Mouse (Mus musculus) CH12.LX (cell line): Measurements from ENCODE around the gene Ret. TPM values are rescaled to one million over a fixed set of nuclear protein-coding genes. Genes with fewer than 3 reads are reported as not detected.

ENCODE experiments used
- DNase-seq: peaks from one replicate; pipeline ENCODE4 v3.0.0-alpha.2; 2013; ENCODE audit errors: extremely low read depth
- H3K27ac ChIP-seq: 2 replicates; pipeline ENCODE4 v1.5.1; 2012; ENCODE audit warnings: low read depth, mild to moderate bottlenecking, control low read depth, moderate library complexity; ENCODE audit not compliant: insufficient read depth
- H3K27me3 ChIP-seq: replicated peaks from 2 replicates; pipeline ENCODE3; 2012; ENCODE audit warnings: inconsistent platforms
- H3K36me3 ChIP-seq, 2 experiments: replicated peaks in 1 of 2; 2 replicates each; pipeline versions ENCODE3 to v1.6.1; 2012; ENCODE audit warnings: inconsistent platforms in 1 of 2, low read length in 1 of 2, mild to moderate bottlenecking in 1 of 2, mixed read lengths in 1 of 2, moderate library complexity in 1 of 2; ENCODE audit not compliant: control insufficient read depth in 1 of 2, insufficient read depth in 1 of 2
- H3K4me1 ChIP-seq, 2 experiments: 2 replicates each; pipeline ENCODE4 v1.6.1; 2012; ENCODE audit warnings: inconsistent platforms in 1 of 2, moderate library complexity in 1 of 2; ENCODE audit not compliant: insufficient read depth in 2 of 2, control insufficient read depth in 1 of 2
- H3K4me2 ChIP-seq: 2 replicates; pipeline ENCODE4 v1.6.1; 2012; ENCODE audit warnings: low read depth, mild to moderate bottlenecking, control low read depth; ENCODE audit not compliant: poor library complexity, insufficient read depth, severe bottlenecking
- H3K4me3 ChIP-seq, 3 experiments: fragments of 150-350 bp in 1 of 3; sonication (generic) in 1 of 3; replicated peaks in 1 of 3; 2 replicates each; pipeline versions ENCODE3 to v1.5.1; 2011 to 2012; ENCODE audit warnings: low read depth in 2 of 3, low read length in 2 of 3, mild to moderate bottlenecking in 2 of 3, moderate library complexity in 2 of 3, control low read depth in 1 of 3, improper control_type of control experiment in 1 of 3, inconsistent platforms in 1 of 3, mixed read lengths in 1 of 3; ENCODE audit not compliant: poor library complexity in 1 of 3
- H3K79me2 ChIP-seq: replicated peaks from 2 replicates; pipeline ENCODE4 v1.6.1; 2012; ENCODE audit warnings: mild to moderate bottlenecking, moderate library complexity; ENCODE audit not compliant: control insufficient read depth, poor library complexity, insufficient read depth, severe bottlenecking; ENCODE audit errors: extremely low read depth
- H3K9ac ChIP-seq: 2 replicates; pipeline ENCODE4 v1.6.1; 2012; ENCODE audit warnings: low read depth, mild to moderate bottlenecking, control low read depth, moderate library complexity; ENCODE audit not compliant: insufficient read depth
- H3K9me3 ChIP-seq: replicated peaks from 2 replicates; pipeline ENCODE3; 2012; ENCODE audit warnings: low read length, inconsistent platforms, mixed read lengths
- CTCF ChIP-seq, 2 experiments: IDR thresholded peaks in 1 of 2; conservative IDR thresholded peaks in 1 of 2; 2 replicates each; pipeline ENCODE4 v1.5.1; 2011 to 2012; ENCODE audit warnings: low read depth in 2 of 2, low read length in 2 of 2, improper control_type of control experiment in 1 of 2, inconsistent platforms in 1 of 2, mild to moderate bottlenecking in 1 of 2, moderate library complexity in 1 of 2
- ELF1 ChIP-seq: IDR thresholded peaks from 2 replicates; pipeline ENCODE4 v1.6.1; 2014; ENCODE audit warnings: low read depth, mild to moderate bottlenecking, inconsistent platforms, low read length, improper control_type of control experiment
- EP300 ChIP-seq: IDR thresholded peaks from 2 replicates; pipeline ENCODE4 v1.6.1; 2011; ENCODE audit warnings: low read length, improper control_type of control experiment
- KAT2A ChIP-seq: IDR thresholded peaks from 2 replicates; pipeline ENCODE4 v1.6.1; 2012; ENCODE audit warnings: low read length, improper control_type of control experiment, inconsistent platforms; ENCODE audit not compliant: insufficient replicate concordance
- NRF1 ChIP-seq: IDR thresholded peaks from 2 replicates; pipeline ENCODE4 v1.6.1; 2014; ENCODE audit warnings: low read depth, mild to moderate bottlenecking, inconsistent platforms, low read length, improper control_type of control experiment, moderate library complexity
- PAX5 ChIP-seq: IDR thresholded peaks from 2 replicates; pipeline ENCODE4 v1.6.1; 2012; ENCODE audit warnings: low read length, inconsistent platforms, mixed read lengths
- RAD21 ChIP-seq: IDR thresholded peaks from 2 replicates; pipeline ENCODE4 v1.6.1; 2011; ENCODE audit warnings: low read depth, mild to moderate bottlenecking, low read length, improper control_type of control experiment, moderate library complexity
- RCOR1 ChIP-seq: conservative IDR thresholded peaks from 2 replicates; pipeline ENCODE4 v1.6.1; 2012; ENCODE audit warnings: low read depth, mild to moderate bottlenecking, inconsistent platforms, low read length, improper control_type of control experiment
- TCF12 ChIP-seq: IDR thresholded peaks from 2 replicates; pipeline ENCODE4 v1.6.1; 2014; ENCODE audit warnings: low read depth, mild to moderate bottlenecking, inconsistent platforms, low read length, improper control_type of control experiment
- USF2 ChIP-seq: conservative IDR thresholded peaks from 2 replicates; pipeline ENCODE4 v1.6.1; 2011; ENCODE audit warnings: low read depth, low read length, improper control_type of control experiment
- ZC3H11A ChIP-seq: IDR thresholded peaks from 2 replicates; pipeline ENCODE4 v1.6.1; 2012; ENCODE audit warnings: low read depth, mild to moderate bottlenecking, inconsistent platforms, low read length, improper control_type of control experiment
- dilution Hi-C: fragments of 300-500 bp; cut with MboI; formaldehyde crosslinking; loops from 2 replicates; pipeline ENCODE4 v1.14.3; 2020; ENCODE audit warnings: low sequenced_read_pairs; ENCODE audit not compliant: extremely low pct_unique_long_range_greater_than_20kb, extremely low pct_ligation_motif_present
- in situ Hi-C: fragments of 300-500 bp; cut with MboI; formaldehyde crosslinking; loops from 3 replicates; pipeline ENCODE4 v1.14.3; 2019; ENCODE audit warnings: low sequenced_read_pairs, low pct_ligation_motif_present, low pct_unique_long_range_greater_than_20kb, mixed read lengths
- polyA plus RNA-seq: library from polyadenylated mRNA; unstranded; fragments of >175 nt; gene quantifications from 2 replicates; pipeline ENCODE4 v1.2.1, GENCODE M21; 2012; ENCODE audit warnings: low read depth; ENCODE audit not compliant: insufficient read length
- total RNA-seq, 2 experiments: library from RNA; depleted of rRNA; stranded (reverse); fragments of 300-350 nt in 1 of 2; fragments of >200 nt in 1 of 2; gene quantifications; 2 replicates each; pipeline ENCODE4 v1.2.3; 2012 to 2014

Ret gene
- total and polyA plus RNA-seq, 3 experiments = not detected

GRCm38 (mm10) chr6:118163086-118163485 lies 34.4 kb downstream of the Ret start:
- dilution Hi-C loops = no loop called here
- Histone ChIP-seq H3K9me3 (no peaks in the 10 kb centered on the region), H3K27me3 (peaks cover 80% of the 10 kb centered on the region), H3K79me2 (no peaks in the 10 kb centered on the region), H3K4me2 (no peak overlapping the region), H3K4me3 (no peak overlapping the region), H3K27ac (no peak overlapping the region), H3K9ac (no peak overlapping the region), H3K4me1 (0 out of 4 replicates have a peak, but pooled peaks cover 0 to 3% of the 10 kb centered on the region in 2 experiments), H3K36me3 (no peaks in the 10 kb centered on the region)
- TF ChIP-seq CTCF (conservative IDR thresholded peaks at IDR 0.05 in 1 of 2, IDR thresholded peaks at IDR 0.05 in 1 of 2; ENCODE audit: low read depth in 2 of 2, low read length in 2 of 2) = no peak
- no peak for TF ChIP-seq USF2
- no peak for TF ChIP-seq RCOR1
- no peak for TF ChIP-seq NRF1
- TF ChIP-seq ZC3H11A = no peak
- in situ Hi-C loops = no loop called here
- DNase-seq = no peak

GRCm38 (mm10) chr6:118162457-118163082 lies 34.9 kb downstream of the Ret start:
- H3K4me2 ChIP-seq = no peak overlapping the region
- no peak overlapping the region for H3K27ac ChIP-seq
- no peak overlapping the region for H3K9ac ChIP-seq
- DNase-seq = no peak
- H3K27me3 ChIP-seq = peaks cover 80% of the 10 kb centered on the region
- H3K4me3 ChIP-seq = no peak overlapping the region
- dilution Hi-C loops (no loop called here), in situ Hi-C loops (no loop called here)
- no peak for TF ChIP-seq TCF12
- TF ChIP-seq RAD21 = no peak
- TF ChIP-seq PAX5 = no peak
- no peaks in the 10 kb centered on the region for H3K79me2 ChIP-seq
- 0 out of 4 replicates have a peak, but pooled peaks cover 0 to 3% of the 10 kb centered on the region in 2 experiments for H3K4me1 ChIP-seq
- H3K9me3 ChIP-seq = no peaks in the 10 kb centered on the region
- H3K36me3 ChIP-seq = no peaks in the 10 kb centered on the region

GRCm38 (mm10) chr6:118153091-118153490 lies 44.4 kb downstream of the Ret start:
- DNase-seq = no peak
- Histone ChIP-seq H3K9me3 (no peaks in the 10 kb centered on the region), H3K79me2 (no peaks in the 10 kb centered on the region), H3K27me3 (peaks cover 84% of the 10 kb centered on the region), H3K4me3 (no peak overlapping the region), H3K36me3 (no peaks in the 10 kb centered on the region), H3K4me1 (no peaks in the 10 kb centered on the region), H3K9ac (no peak overlapping the region), H3K4me2 (no peak overlapping the region), H3K27ac (no peak overlapping the region)
- dilution Hi-C loops = no loop called here
- in situ Hi-C loops = no loop called here
- TF ChIP-seq EP300 = no peak
- no peak for TF ChIP-seq KAT2A
- no peak for TF ChIP-seq ELF1
